Mouse (Mus musculus) spleen, adult 2 months (tissue): Measurements from ENCODE around the gene Nlgn2.

Experiments used
- CTCF ChIP-seq: fragments of 200-500 bp; IDR thresholded peaks from 2 replicates; pipeline ENCODE4 v1.5.1; 2011; ENCODE audit warnings: mild to moderate bottlenecking, inconsistent platforms; ENCODE audit not compliant: insufficient read depth, insufficient read length, insufficient replicate concordance; ENCODE audit errors: extremely low read depth
- POLR2A ChIP-seq: fragments of 200-500 bp; IDR thresholded peaks from 2 replicates; pipeline ENCODE4 v1.6.1; 2011; ENCODE audit warnings: low read depth, low read length, inconsistent platforms

GRCm38 (mm10) chr11:69884663-69885062, 47.1 kb upstream of the Nlgn2 start:
- TF ChIP-seq CTCF, result no peak
- TF ChIP-seq POLR2A, result no peak
